Mouse (Mus musculus): ENCODE data around the gene Rbms2.
A peak's percentile ranks its signal among the peaks of the same experiment; 100 is the strongest.

Rbms2 gene

DNA sequence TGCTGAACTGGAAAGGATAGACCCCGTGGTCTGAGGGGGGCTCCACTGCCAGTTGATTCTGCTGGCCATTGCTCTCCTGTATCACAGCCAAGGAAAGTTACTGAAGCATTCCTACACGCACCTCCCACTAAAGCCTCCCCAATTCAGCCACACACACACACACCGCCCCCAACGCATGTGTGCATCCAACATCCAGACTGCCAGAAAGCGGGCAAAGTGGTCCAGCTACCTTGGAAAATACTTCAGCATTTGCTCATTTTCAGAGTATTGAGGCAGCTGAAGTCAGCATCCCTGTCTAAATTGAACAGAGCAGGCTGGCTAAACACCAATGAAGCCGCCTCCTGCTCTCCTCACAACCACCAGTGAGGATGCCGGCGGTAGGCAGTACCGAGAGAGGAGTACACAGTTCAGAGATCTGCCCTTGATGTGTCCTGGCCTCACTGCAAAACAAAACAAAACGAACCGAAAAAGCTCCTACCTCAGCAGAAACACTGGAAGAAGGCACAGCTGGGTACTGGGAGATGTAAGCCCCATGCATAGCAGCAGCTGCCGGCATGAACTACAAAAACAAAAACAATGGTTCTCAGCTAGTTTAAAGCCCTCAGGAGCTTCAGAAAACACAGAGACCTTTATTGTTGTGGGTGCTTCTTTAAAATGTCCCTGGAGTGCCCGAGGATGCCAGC, 46.3 kb downstream of the Rbms2 start:
- no peak for DNase-seq

DNA sequence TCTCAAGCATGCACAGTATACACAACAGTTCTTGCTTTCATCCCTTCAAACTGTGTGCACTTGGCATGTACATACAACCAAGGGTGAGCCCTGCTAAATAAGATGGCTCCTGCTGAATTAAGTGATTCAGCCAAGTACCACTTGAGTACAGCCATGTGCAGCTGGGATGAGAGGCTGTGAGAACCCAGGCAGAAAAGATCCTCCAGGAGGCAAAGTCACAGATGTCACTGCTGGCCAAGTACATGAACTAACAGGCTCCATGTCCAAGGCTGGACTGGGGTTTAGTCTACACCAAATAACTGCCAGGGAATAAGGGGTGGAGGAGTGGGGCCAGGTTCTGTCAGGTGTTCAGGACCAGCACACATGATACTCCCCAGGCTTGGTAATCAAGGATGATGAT, 48.3 kb downstream of the Rbms2 start:
- no peak for DNase-seq

DNA sequence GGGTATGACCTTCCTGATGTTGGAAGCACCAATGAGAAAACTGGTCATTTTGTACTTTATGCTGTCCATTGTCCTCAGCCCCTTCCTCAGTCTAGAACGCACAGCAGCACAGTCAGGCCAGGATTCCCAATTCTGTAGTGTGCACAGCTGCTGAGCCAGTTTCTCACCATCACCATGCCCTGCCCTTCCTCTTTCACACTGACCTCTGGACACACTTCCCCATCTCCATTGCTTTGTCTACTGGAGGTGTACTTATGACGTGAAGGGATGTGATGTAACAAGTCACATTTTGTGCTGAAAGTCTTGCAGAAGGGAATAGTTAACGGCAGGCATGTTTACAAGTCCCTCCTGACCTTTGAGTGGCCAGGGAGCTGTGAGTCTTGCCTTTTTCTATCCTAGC, 48.8 kb downstream of the Rbms2 start:
- no peak for DNase-seq

DNA sequence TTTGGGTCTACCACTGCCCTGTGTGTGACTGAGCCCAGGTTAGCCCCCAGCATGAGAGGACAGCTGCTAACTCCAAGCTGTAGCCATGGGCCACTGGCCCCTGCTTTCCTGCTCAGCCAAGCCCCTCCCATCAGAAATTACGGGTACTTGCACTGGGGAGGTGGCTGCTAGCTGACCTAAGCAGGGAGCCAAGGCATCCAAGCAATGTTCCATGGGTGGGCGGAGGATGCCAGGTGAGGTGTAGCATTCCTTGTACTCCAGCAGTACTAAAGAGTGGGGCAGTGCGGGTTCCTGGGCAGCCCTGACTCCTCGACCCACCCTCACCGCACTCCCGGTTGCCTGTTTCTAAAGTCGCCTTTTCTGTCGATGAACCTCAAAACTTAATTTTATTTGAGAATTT, 52.0 kb downstream of the Rbms2 start:
- no peak for DNase-seq

DNA sequence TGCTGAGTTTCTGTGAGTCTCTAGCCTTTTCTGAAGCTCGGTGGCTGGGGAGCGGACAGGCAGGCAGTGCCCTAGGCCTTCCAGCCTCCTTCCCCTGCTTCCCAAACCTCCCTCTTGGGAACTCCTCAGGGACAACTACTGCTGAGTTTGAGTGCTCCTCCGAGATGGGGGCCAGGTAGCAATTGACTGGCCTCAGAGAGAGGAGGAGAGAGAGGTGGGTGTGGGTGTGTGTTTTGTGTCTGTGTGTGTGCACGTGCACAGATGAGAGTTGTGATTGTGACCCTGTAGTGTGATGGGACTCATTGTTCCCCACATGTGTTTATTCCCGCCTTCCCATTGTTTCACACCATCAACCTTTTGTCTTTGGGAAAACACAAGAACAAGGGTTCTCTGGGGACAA, 52.6 kb downstream of the Rbms2 start:
- DNase-seq: no peak

DNA sequence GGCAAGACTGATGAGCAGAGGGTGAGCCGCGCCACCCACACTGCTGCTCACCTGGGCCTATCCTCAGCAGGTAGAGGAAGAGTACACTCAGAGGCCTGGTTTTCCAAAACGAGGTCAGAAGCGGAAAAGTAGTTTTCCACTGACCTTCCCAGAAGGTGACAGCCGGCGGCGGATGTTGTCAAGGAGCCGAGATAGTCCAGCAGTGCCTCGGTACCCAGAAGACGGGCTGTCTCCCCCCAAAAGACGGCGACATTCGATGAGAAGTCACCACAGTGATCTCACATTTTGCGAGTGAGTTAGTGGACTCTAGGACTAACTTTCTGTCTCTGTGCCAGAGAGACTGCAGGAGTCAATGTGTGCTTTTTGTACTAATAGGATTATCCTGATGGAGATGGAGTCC, 54.1 kb downstream of the Rbms2 start:
- DNase-seq: no peak

DNA sequence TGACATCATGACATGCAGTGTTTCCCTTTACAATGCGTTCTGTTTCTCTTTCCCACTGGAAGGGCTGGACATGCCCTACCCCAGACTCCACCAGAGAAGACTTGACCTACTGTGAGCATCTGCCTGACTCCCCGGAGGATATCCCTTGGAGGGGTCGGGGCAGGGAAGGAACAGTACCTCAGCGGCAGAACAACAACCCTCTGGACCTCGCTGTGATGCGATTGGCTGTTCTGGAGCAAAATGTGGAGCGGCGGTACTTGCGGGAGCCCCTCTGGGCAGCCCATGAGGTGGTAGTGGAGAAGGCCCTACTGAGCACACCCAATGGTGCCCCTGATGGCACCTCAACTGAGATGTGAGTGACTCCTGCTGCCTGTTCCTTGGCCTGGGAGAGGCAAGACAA, 55.3 kb downstream of the Rbms2 start:
- DNase-seq: no peak

DNA sequence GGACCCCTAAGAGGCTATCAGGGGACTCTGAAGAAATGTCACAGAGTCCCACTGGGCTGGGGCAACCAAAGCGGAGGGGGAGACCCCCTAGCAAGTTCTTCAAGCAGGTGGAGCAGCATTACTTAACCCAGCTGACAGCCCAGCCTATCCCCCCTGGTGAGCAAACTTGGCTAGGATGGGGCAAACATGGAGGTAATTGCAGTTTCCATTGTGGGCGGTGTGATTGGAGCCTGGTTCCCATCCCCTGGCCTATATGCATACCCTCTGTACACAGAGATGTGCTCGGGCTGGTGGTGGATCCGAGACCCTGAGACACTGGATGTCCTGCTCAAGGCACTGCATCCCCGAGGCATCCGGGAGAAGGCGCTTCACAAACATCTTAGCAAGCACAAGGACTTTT, 56.3 kb downstream of the Rbms2 start:
- no peak for DNase-seq

DNA sequence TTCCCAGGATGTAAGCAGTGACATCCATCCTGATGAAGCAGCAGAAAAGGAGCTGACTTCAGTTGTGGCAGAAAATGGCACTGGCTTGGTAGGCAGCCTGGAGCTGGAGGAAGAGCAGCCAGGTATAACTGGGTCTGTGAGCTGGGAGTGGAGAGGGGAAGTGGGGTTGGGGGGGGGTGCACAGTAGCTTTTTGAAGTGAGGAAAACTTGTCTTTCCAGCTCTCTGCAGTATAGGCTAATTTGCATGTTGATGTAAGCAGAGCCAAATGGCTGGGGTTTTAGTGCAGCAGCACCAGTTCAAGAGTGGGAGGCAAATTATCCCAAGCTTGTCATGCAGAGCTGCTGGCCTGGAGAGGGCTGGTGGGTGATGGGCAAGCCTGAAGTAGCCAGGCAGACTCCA, 68.9 kb downstream of the Rbms2 start:
- DNase-seq: no peak

DNA sequence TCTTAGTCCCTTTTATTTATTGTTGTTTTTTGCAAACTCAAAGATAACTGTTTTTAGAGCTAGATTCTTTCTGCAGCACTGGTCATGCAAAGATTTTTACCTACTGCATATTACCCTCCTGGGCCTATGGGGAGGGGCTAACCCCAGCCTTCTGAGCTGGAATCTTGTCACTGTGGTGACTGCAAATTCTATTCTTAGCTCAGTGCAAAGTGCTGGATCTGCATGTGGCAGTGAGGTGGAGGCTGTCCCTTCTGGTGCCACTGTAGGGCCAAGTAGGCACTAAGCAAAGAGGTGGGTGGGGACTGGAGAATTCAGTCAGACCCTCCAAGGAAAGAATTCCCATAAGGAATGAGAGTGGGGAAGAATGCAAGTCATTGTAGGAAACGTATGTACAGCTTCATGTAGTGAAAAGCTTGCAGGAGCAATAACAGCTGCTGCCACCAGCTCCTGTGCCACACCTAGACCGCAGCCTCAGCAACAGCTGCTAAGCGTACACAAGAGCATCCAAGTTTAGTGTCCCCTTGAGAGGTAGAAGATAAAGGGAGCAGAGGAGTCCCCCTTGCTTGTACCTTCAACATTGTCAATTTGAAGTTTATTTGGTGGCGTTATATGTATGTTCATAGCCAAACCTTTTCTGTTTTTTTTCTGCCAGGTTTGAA, 69.9 kb downstream of the Rbms2 start:
- no peak for DNase-seq

DNA sequence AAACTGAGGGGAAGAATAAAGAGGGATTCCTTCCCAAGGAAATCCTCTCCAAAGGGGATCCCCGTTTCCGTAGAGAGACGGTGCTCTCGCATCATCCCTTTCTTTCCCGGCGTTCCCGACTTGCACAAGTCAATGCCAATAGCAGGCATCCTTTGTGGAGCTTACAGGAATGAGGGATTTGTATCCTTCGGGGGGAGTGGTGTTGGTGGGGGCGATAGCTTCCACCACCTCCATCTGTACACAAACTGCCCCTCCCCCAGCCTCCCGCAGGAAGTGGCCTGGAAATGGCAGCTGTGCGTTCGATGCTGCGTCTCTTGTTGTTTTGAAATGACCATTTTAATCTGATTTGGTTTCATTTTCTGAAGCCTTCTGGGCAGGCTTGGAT, 82.5 kb downstream of the Rbms2 start:
- peak; percentile 39 to 43 for DNase-seq

DNA sequence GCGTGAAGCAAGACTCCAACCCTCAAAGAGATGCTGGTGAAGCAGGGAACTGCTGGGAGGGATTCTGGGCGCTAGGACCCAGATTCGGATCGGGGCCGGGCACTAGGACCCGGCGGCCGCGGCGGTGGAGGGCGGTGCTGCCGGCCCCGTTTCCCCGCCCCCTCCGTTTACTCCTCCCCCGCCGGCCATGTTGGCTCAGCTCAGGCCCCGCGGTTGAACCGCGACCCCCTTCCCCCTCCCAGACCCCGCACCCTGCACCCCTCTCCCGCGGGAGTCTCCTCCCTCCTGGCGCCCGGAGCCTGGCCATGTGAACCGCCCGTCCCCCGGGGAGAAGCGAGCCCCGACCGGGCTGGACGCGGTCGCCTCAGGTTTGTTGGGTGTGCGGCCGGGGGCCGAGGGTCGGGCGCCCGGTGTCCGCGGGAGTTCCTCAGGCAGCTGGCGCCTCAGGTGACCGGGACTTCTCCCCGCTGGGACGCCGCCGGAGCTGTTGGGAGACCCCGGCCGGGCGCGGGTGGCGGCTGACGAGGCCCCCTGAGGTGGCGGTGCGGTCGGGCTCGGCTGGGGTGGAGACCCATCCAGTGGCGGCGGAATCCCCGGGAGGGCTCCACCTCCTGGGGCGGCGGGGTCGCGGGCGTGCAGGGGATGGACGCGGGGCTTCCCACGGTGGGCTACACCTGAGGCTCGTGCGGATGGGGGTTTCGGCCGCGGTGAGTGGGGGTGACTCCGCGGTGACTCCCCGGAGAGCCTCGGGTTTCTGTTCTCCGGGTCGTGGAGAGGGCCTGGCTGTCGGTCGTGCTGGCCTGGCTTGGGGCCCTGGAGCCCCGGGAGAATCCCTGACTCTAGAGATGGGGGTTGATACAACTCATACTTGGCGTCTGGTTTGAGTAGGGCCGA, 83.2 kb downstream of the Rbms2 start:
- peak; percentile 54 to 71 for DNase-seq

DNA sequence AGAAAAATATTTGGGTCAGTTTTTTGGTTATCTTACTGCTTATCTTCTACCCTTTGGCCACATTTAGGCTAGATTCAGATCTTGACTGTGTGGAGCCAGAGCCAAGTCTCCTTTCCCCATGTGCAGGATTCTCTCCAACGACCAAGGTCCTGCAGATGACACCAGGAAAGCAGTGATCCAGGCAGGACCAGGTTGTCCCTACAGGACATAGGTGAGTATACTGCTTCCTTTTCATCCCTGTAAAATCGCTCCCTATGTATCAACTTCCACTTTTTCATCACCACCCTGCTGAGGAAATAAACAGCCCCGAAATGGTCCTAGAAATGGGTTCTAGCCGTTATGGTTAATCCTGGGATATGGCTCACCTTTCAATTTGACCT, 83.8 kb downstream of the Rbms2 start:
- no peak for DNase-seq

DNA sequence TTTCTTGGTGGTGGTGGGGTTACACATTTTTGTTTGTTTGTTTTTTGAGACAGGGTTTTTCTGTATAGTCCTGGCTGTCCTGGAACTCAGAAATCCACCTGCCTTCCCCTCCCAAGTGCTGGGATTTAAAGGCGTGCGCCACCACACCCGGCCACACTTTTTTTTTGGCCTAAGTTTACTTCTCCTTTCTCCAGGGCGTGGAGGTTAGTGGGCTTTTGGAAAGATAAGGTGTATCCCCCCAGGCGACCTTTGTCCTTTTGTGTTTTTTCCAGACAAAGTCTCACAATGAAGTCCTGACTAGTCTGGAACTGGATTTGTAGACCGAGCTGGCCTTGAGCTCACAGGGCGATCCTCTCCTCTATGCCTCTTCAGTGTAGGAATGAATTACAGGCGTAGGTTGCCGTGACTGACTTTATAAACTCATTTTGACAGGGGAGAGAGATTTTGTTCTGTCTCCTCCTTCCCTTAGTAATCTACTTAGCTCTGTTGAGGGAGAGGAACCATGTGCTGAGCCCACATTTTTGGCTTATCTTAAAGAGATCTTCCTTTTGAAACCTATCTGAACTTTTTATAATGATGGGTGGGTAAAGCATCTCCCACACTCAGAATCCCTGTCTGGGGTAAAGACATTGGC, 85.0 kb downstream of the Rbms2 start:
- no peak for DNase-seq

DNA sequence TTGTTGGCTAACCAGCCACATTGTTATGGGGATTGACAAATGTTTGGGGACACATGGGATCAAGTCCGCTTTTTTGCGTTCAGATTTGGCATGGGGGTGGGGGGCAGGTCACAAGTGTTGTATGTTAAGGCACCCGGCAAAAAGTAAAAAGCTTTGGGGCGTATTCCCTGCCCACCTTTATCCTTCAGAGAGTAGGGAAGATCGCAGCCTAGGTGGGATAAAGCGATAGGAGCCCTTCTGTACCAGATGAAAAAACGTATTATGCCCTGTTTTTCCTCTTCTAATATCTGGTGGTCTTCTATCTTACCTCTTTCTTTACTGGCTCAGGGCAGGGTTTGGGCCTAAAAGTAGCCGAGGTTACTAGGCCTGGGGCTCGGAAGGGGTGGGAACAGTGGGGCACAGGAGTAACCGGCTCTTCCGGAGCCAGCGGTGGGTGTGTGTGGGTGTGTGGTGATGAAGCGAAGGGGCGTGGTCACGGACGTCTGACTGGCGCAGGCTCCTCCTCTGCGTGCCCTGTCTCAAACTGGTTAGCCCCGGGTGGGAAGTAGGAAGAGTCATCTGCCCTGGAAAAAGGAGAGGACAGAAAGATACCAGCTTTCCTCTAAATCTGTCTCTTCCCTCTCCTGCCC, 85.6 kb downstream of the Rbms2 start:
- peak; percentile 94 for DNase-seq

DNA sequence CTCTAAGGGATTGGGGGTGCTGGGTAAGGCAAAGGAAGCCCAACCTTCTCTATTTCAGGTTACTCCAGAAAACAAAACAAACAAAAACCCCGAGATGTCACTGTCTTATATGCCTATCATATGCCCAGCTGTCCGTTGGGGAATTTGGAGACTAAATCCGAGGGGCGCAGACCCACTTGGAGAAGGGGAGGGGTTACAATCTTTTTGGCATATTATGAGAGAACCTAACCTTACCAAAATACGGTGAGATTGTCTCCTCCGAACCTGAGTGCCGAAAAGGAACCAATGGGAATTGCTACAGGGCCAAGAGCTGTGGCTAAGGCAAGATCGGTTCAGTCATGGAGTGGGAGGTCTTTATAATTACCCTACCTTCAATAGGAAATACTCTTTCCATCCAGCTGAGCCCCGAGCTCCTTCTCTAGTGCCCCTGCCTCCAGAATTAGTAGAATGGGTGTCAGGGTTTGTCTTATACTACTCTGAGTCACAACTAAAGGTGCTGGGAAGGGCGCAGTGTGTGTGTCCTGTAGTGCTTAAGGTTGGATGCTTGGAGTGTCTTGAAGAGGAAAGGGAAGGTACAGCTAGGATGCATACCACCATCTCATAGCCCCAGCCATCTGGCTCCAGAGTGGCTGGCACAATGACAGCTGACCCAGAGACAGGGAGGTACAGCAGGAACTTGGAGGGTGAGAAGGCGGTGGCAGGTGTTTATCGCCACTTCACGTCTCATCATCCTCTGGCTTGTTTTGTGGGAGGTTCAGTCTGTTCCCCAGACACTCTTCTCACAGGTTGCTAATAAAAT, 86.4 kb downstream of the Rbms2 start:
- peak in 1 of 2 experiments; percentile 45 for DNase-seq

DNA sequence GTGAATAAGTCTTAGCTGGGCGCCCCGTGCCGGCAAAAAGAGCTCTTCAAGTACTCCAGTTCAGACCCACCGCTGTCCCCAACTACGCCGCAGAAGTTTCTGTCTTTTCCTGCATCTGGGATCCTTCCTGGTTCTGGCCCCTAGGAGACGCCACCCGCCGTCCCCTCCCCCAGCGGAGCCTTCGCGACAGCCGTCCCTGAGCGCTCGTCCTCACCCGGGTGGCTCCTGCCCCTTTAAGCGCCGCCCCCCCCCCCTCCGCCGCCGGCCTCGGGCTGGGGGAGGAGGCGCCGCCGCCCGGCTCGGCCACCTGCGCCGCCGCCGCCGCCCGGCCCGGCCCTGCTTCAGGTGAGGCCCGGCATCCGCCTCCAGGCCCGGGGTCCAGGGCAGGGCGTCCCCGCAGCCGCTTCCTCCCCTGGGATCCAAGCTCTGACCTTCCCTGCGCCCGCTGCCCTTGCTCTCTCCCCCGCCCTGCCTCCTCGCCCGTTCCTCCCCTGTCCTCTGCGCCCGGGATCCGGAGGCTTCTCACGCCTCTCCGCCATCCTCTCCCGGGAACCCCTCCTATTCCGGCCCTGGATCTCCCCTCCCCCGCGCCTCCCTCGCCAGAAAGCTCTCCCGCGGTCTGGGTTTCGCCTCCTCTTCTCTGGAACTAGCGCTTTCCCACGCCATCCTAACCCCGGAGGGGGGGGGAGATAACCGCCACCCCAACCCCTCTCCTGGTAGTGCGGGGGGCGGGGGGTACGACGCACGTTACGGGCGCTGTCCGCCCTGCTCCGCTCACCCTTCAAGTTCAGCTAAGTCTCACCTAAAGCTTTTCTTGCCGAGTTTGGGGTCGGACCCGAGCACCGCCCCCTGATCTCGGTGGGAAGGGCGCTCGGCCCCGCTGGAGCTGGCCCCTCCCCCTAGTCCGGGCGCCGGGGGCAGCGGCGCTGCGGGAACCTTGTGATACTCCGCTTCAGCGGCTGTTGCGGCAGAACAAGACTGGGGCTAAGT, 87.3 kb downstream of the Rbms2 start:
- peak; percentile 81 to 84 for DNase-seq

DNA sequence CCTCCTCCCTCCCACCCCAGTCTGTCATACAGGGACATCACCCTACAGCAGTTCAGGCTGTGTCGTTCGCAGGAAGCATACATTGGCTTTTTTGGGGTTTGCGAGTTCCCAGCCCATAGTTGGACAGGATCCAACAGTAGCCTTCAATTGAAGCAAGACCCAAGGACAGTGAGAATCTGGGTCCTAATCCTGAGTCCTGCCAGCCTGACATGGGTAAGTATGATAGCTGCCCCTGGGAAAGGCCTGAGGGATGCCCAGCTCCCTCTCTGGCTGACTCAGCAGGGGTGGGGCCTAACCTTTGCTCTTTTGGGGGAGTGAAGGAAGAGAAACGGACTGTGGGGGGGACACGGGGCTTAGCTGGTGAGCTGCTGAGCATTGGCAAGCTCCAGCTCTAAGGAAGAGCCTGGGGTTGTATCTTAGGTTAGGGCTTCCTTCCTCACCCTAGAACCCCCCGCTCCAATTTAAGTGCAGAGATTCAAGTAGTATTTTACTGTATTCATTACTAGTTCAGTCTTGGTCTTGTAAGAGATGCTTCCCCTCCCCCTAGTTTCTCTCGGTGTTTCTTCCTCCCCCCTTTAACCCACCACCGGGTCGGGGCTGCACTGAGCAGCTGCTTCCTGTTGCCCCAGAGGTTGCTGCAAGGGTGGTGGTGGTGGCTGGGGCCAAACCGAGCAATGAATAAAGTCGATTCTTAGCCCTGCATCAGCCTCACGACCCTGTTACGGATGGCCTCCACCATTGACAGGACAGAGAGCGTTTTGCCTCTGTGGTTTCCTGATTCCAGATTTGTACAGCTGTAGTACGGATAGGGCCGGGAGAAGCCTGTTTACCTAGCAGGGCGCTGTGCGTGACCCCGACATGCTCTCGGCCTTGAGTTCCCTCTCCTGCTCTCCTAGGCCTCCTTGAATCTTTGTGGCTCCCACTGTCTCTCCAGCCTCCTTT, 88.3 kb downstream of the Rbms2 start, which contains the start of gene Baz2a:
TSS of gene Baz2a (plus strand) at position 14 of the 942 bp plus-strand sequence.
- DNase-seq: peak; percentile 79 to 82
